Mouse (Mus musculus) neural tube, embryonic 14.5 days (tissue): Measurements from ENCODE around the gene B4galt1. TPM values are rescaled to one million over a fixed set of nuclear protein-coding genes. Genes with fewer than 3 reads are reported as not detected.

Experiments used
- ATAC-seq: fragments of 200-750 bp; cut with Nextera tagmentation; 2 replicates; pipeline ENCODE4 v1.8.0; 2017; ENCODE audit warnings: low read depth, mild to moderate bottlenecking, moderate TSS enrichment, moderate library complexity
- H3K27ac ChIP-seq: fragments of 300-500 bp; sonication (generic); 2 replicates; pipeline ENCODE4 v1.5.1; 2014; ENCODE audit warnings: low read depth, mild to moderate bottlenecking, control low read depth, low read length, moderate library complexity, mixed read lengths
- H3K27me3 ChIP-seq: fragments of 300-500 bp; sonication (generic); 2 replicates; pipeline ENCODE4 v1.6.1; 2014; ENCODE audit warnings: low read length; ENCODE audit not compliant: control insufficient read depth, insufficient read depth
- H3K36me3 ChIP-seq: fragments of 300-500 bp; sonication (generic); 2 replicates; pipeline ENCODE4 v1.6.1; 2014; ENCODE audit warnings: low read length, mixed read lengths; ENCODE audit not compliant: control insufficient read depth, insufficient read depth
- H3K4me1 ChIP-seq: fragments of 300-500 bp; sonication (generic); 2 replicates; pipeline ENCODE4 v1.6.1; 2014; ENCODE audit warnings: low read length; ENCODE audit not compliant: control insufficient read depth, insufficient read depth
- H3K4me2 ChIP-seq: fragments of 300-500 bp; sonication (generic); 2 replicates; pipeline ENCODE4 v1.6.1; 2014; ENCODE audit warnings: mild to moderate bottlenecking, low read depth, low read length, control low read depth
- H3K4me3 ChIP-seq: fragments of 300-500 bp; sonication (generic); 2 replicates; pipeline ENCODE4 v1.5.1; 2014; ENCODE audit warnings: low read depth, low read length, control low read depth, mixed read lengths
- H3K9ac ChIP-seq: fragments of 300-500 bp; sonication (generic); replicated peaks from 2 replicates; pipeline ENCODE4 v1.6.1; 2014; ENCODE audit warnings: low read depth, mild to moderate bottlenecking, control low read depth, low read length, mixed read lengths
- H3K9me3 ChIP-seq: fragments of 300-500 bp; sonication (generic); 2 replicates; pipeline ENCODE4 v1.6.1; 2016; ENCODE audit warnings: low read length; ENCODE audit not compliant: control insufficient read depth
- WGBS: fragments of 180-500 bp; shearing (Covaris S2); extraction: QIAGEN DNeasy Blood & Tissue Kit; methylation state at CpG from one replicate; pipeline ENCODE4 v1.1.7; 2014; 5-methylcytosine and 5-hydroxymethylcytosine counted together
- polyA plus RNA-seq: library from polyadenylated mRNA; unstranded; fragments of >200 nt; fragmentation: Nextera tagmentation; extraction: Ambion mirVana; gene quantifications from 2 replicates; pipeline ENCODE4 v1.2.1, GENCODE M21; 2014

The B4galt1 gene
- polyA plus RNA-seq, 1 experiment from 2014 or later, result 5.2 TPM

DNA sequence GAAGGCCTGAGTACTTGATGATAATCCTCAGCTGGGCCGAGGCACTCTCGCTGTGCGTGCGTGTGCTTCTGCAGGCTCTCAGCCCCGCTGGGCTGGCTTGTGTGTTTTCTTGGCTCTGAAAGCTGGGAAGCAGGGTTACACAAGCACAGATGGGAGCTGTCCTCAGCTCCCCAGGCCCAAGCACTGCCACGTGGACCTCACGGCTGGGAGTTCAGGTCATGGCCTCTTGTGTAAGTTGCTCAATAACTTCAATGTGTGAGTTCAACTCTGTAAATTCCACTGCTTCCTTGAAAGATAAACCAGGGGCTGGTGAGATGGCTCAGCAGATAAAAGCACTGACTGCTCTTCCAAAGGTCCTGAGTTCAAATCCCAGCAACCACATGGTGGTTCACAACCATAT, 24.9 kb downstream of the B4galt1 start:
- 88% methylated on average over 7 of the region's 7 CpGs for WGBS
- no peaks in the 10 kb centered on the region for H3K36me3 ChIP-seq
- H3K9ac ChIP-seq, result no peak overlapping the region

DNA sequence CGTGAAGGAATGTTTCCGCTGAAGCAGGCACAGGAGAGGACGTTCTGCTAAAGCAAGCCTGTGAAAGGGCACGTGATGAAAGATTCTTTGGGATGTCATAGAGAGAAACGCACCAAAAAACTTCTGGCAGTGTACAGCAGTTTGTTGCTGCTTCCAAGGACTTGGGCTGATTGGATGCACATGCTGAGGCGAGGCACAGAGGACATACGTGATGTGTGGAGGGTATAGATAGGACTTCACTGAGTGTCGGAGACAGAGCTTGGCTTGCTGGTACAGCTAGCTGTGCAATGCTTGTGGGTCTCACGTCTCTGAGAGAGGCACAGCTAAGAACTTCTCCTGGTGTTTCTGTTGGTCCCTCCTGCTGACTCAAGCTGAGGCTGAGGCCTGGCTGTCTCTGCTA, 25.9 kb downstream of the B4galt1 start:
- Histone ChIP-seq H3K4me1 (no peaks in the 10 kb centered on the region), H3K27ac (no peak overlapping the region), H3K36me3 (no peaks in the 10 kb centered on the region), H3K4me2 (no peak overlapping the region), H3K27me3 (no peaks in the 10 kb centered on the region), H3K9ac (no peak overlapping the region), H3K9me3 (no peaks in the 10 kb centered on the region), H3K4me3 (no peak overlapping the region)
- ATAC-seq, result no peak
- WGBS, result 94% methylated on average over 9 of the region's 9 CpGs

More for the DNA sequence above, 24.9 kb downstream of the B4galt1 start:
- Histone ChIP-seq H3K4me1 (no peaks in the 10 kb centered on the region), H3K4me2 (no peak overlapping the region), H3K27ac (no peak overlapping the region), H3K27me3 (no peaks in the 10 kb centered on the region), H3K9me3 (no peaks in the 10 kb centered on the region), H3K4me3 (no peak overlapping the region)
- no peak for ATAC-seq

DNA sequence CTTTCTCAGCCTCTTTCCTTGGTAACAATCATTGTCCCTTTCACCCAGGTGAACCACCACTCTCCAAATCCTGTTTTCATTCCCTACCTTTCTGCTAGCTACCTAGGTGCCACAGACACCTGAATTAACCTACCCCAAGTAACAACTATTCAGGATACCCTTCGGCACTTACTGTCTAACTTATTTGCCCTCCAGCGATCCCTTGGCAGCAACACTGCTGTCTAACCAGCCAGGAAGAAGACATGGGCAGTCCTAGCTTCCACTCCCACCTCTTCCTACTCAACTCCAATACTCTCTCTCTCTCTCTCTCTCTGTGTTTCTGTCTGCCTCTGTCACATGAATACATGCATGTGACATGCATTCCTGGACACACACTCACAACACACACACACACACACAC, 27.0 kb downstream of the B4galt1 start:
- Histone ChIP-seq H3K4me1 (no peaks in the 10 kb centered on the region), H3K27ac (no peak overlapping the region), H3K4me3 (no peak overlapping the region), H3K4me2 (no peak overlapping the region), H3K9me3 (no peaks in the 10 kb centered on the region), H3K36me3 (no peaks in the 10 kb centered on the region), H3K27me3 (no peaks in the 10 kb centered on the region), H3K9ac (no peak overlapping the region)
- 98% methylated on average over 2 of the region's 2 CpGs for WGBS
- ATAC-seq, result no peak

DNA sequence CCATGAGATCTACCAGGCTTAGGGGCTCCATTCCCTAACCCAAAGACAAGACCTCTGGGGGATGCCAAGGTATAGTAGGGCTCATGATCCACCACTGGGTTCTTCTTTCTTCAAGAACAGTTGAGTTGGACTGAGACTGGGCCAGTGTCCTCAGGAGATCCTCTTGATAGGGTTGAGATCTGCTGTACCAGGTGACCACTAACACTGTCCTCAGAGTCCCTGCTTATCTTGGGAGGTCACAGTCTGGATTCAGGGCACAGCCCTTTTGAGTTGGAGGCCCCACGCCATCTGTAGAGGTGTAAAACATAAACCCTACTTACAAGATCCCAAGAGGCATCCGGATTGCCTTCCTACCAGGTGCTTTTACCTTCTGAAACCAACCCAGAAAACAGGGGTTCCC, 27.8 kb downstream of the B4galt1 start:
- 100% methylated on average over 2 of the region's 2 CpGs for WGBS
- Histone ChIP-seq H3K27ac (no peak overlapping the region), H3K9ac (no peak overlapping the region), H3K4me2 (no peak overlapping the region), H3K4me1 (no peaks in the 10 kb centered on the region), H3K36me3 (no peaks in the 10 kb centered on the region), H3K9me3 (no peaks in the 10 kb centered on the region), H3K27me3 (no peaks in the 10 kb centered on the region), H3K4me3 (no peak overlapping the region)
- ATAC-seq, result no peak

DNA sequence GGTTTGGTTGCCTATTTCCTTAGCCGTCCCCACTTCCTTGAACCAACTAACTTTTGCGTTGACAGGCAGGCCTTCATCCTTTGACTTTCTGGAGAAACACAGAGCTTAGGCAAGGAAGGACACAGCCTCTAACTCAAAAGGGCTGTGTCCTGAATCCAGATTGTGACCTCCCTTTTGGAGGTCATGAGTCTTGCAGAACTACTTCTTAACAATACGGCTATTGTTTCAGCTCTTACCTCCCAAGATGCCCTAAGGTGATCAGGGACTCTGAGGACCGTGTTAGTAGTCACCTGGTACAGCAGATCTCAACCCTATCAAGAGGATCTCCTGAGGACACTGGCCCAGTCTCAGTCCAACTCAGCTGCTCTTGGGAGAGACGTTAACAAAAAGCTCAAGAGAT, 28.7 kb downstream of the B4galt1 start:
- H3K27me3 ChIP-seq, result no peaks in the 10 kb centered on the region
- H3K4me2 ChIP-seq, result no peak overlapping the region
- 89% methylated on average over 5 of the region's 5 CpGs for WGBS
- no peak for ATAC-seq
- no peaks in the 10 kb centered on the region for H3K36me3 ChIP-seq
- no peak overlapping the region for H3K4me3 ChIP-seq
- no peak overlapping the region for H3K9ac ChIP-seq
- no peak overlapping the region for H3K27ac ChIP-seq
- no peaks in the 10 kb centered on the region for H3K9me3 ChIP-seq
- no peaks in the 10 kb centered on the region for H3K4me1 ChIP-seq

DNA sequence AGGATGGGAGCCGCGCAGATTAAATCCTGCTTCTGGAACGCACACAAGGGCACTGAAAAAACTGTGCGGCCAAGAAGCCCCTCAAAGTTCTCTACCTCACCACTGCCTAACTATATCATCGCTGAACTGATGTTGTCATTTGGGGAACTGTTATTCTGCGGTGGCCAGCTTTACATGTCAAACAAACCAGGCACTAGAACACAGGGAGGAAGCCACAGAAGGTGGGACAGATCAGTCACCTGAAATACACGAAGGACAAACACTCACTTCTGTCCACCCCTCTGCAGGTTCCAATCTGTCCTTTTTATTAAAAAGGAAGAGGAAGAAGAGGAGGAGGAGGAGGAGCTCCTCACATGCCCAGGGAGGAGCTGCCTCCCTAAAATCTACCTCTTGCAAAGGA, 29.3 kb downstream of the B4galt1 start:
- Histone ChIP-seq H3K36me3 (no peaks in the 10 kb centered on the region), H3K9me3 (no peaks in the 10 kb centered on the region), H3K4me3 (no peak overlapping the region), H3K4me1 (no peaks in the 10 kb centered on the region), H3K27ac (no peak overlapping the region), H3K27me3 (no peaks in the 10 kb centered on the region), H3K4me2 (no peak overlapping the region), H3K9ac (no peak overlapping the region)
- WGBS, result 94% methylated on average over 7 of the region's 7 CpGs
- ATAC-seq, result no peak

DNA sequence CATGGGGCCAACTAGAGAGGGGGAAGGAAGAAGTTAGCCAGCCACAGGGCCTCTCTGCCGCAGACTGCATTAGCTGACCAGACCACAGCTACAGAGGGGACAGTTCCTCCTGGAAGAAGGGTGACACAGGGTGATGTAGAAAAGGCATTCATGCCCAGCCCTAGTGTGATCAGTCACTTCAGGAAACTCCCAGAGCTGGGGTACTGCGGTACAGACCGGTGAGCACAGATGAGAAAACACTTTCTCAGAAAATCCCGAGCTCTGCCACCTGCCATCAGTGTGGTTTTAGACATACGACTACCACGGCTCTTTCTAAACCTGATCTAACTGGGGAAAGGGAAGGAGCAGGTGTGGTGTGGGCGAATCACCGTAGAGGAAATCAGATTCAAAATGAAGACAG, 30.1 kb downstream of the B4galt1 start:
- no peak overlapping the region for H3K4me3 ChIP-seq
- no peak for ATAC-seq
- no peaks in the 10 kb centered on the region for H3K4me1 ChIP-seq
- WGBS, result 80% methylated on average over 8 of the region's 8 CpGs
- no peaks in the 10 kb centered on the region for H3K36me3 ChIP-seq
- H3K9ac ChIP-seq, result no peak overlapping the region
- H3K4me2 ChIP-seq, result no peak overlapping the region
- H3K9me3 ChIP-seq, result no peaks in the 10 kb centered on the region
- H3K27ac ChIP-seq, result no peak overlapping the region
- H3K27me3 ChIP-seq, result no peaks in the 10 kb centered on the region

DNA sequence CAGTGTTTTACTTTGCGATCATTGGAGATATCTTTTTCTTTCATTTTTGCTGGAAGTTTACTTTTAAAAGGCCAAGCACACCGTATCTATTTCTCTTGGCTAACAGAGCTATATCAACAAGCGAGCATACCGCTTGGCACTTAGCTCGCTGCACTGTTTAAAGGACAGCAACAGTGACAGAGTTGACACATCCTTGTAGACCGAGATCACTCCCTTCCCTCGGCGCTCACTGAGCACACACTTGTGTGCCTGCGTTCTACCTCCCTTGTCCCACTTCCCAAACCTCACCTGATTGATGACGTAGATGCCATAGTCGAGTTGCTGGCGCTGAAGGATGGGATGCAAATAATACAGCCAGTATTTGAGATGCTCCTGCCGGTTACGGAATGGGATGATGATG, 30.7 kb downstream of the B4galt1 start:
- Histone ChIP-seq H3K9me3 (no peaks in the 10 kb centered on the region), H3K4me2 (no peak overlapping the region), H3K9ac (no peak overlapping the region), H3K4me1 (no peaks in the 10 kb centered on the region), H3K27me3 (no peaks in the 10 kb centered on the region), H3K27ac (no peak overlapping the region), H3K4me3 (no peak overlapping the region), H3K36me3 (no peaks in the 10 kb centered on the region)
- WGBS, result 92% methylated on average over 14 of the region's 14 CpGs
- no peak for ATAC-seq

DNA sequence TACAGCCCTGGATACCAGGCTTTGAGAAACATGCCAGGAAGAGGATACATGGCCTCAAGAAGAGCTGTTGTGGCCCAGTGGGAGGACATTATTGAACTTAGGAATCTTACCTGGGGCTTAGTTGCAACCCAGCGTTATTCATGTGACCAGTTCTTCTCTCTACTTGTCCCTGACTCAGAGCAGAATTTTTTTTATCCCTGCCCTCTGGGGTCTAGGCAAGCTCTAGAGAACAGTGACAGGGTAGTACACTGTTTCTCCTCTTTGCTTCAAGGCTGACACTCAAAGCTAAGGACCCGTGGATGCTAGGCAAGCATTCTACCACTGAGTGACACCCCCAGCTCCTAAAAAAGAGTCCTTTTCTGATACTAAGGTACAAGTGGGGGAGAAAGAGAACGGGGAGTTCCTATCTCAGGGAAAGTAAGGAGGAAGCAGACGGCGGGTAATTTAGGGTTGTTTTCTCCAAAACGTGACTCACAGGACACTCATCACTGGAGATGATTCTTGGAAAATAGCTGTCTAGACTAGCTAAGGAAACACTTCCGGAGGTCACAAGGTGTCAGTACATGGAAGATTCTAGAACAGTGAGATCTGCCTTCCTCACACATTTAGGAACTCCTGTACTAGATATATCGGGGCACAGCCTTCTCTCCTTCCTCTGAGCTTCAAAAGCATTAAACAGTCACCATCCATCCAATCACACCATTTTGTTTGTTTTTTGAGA, 32.3 kb downstream of the B4galt1 start:
- no peaks in the 10 kb centered on the region for H3K27me3 ChIP-seq
- no peaks in the 10 kb centered on the region; the same call in 1 of the 2 replicates for H3K36me3 ChIP-seq
- no peak overlapping the region for H3K4me3 ChIP-seq
- no peak overlapping the region for H3K27ac ChIP-seq
- H3K9me3 ChIP-seq, result no peaks in the 10 kb centered on the region
- no peaks in the 10 kb centered on the region for H3K4me1 ChIP-seq
- WGBS, result 91% methylated on average over 8 of the region's 8 CpGs
- no peak overlapping the region for H3K4me2 ChIP-seq
- no peak for ATAC-seq
- H3K9ac ChIP-seq, result no peak overlapping the region
